ENCODE assay signal across 23 mouse cellular contexts in the genomic region with DNA sequence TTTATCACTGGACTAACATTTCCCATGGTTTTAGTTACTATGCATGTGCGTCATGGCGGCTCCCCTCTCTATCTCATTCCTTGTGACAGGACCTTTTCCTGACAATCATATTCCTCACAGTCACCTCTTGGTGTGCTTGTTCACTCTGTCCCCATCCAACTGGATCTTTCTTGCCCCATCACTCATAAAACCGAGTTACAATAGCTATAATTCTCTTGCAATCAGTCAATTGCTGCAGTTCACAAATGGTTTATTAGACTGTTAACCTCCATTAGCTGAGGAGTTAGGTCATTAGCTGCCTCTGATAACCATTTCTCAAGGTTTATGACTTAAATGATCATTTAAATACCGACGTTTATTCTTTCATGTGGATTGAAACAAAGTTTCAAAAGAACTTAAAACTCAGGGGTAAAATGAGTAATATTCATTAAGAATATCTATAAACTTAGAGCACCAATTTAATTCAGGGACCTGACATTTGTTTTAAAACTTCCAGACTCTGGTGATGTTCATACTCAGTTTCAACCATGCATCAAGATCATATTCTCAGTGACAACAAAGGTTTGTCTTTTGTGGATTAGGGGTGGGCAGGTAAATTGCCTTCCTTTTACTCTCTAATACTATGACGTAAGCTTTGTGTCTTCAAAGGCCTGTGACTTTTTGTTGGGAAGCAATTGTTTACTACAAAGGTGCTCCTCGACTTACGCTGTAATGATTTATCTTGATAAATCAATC.
"Had no signal": no experiment of that assay in that cellular context is flagged by ENCODE, and none has a peak within 500 bp of the region (broad histone marks: within the 10 kb centered on the region; RNA-seq: fewer than 3 reads in every experiment).

No protein-coding gene starts in this region.

- H3K4me2 ChIP-seq: heart, embryonic 12.5 days; hindbrain, embryonic 12.5 days; hindbrain, embryonic 14.5 days; kidney, embryonic 15.5 days; limb, embryonic 13.5 days; limb, embryonic 15.5 days; liver, embryonic 12.5 days had no signal

- H3K9me3 ChIP-seq: heart, embryonic 10.5 days; heart, embryonic 12.5 days; hindbrain, embryonic 10.5 days; hindbrain, embryonic 12.5 days; kidney, embryonic 15.5 days; limb, embryonic 15.5 days; liver, embryonic 12.5 days had no signal

- H3K4me3 ChIP-seq: gastrocnemius, adult 2 months; heart, embryonic 10.5 days; heart, embryonic 12.5 days; hindbrain, embryonic 10.5 days; hindbrain, embryonic 12.5 days; kidney, embryonic 15.5 days; limb, embryonic 13.5 days; limb, embryonic 15.5 days; liver, embryonic 12.5 days had no signal

- H3K36me3 ChIP-seq: heart, embryonic 10.5 days; heart, embryonic 12.5 days; hindbrain, embryonic 10.5 days; hindbrain, embryonic 12.5 days; kidney, embryonic 15.5 days; limb, embryonic 13.5 days; limb, embryonic 15.5 days; liver, embryonic 12.5 days had no signal

- H3K27me3 ChIP-seq: heart, embryonic 12.5 days; hindbrain, embryonic 12.5 days; kidney, embryonic 15.5 days; limb, embryonic 13.5 days; limb, embryonic 15.5 days; liver, embryonic 12.5 days had no signal

- H3K9ac ChIP-seq: heart, embryonic 12.5 days; hindbrain, embryonic 12.5 days; hindbrain, embryonic 14.5 days; kidney, embryonic 15.5 days; limb, embryonic 13.5 days; limb, embryonic 15.5 days; liver, embryonic 12.5 days; liver, embryonic 14.5 days had no signal

- H3K4me1 ChIP-seq: heart, embryonic 10.5 days; heart, embryonic 12.5 days; hindbrain, embryonic 10.5 days; hindbrain, embryonic 12.5 days; kidney, embryonic 15.5 days; limb, embryonic 15.5 days; liver, embryonic 12.5 days had no signal

- H3K27ac ChIP-seq: gastrocnemius, adult 2 months; heart, embryonic 10.5 days; hindbrain, embryonic 10.5 days; hindbrain, embryonic 12.5 days; hindbrain, embryonic 14.5 days; kidney, embryonic 15.5 days; kidney, postnatal 0 days; limb, embryonic 13.5 days; limb, embryonic 15.5 days; liver, embryonic 12.5 days; liver, embryonic 14.5 days had no signal

- ATAC-seq: hindbrain, embryonic 16.5 days; inflammation-experienced regulatory T-cells, adult 6 months; liver, embryonic 12.5 days had no signal

- DNase-seq: gastrocnemius, adult 2 months; gastrocnemius, postnatal 10 days; gastrocnemius, postnatal 25 days; heart, adult 18-20 months; heart, postnatal 10 days; heart, postnatal 4 days; kidney, adult 11 months; kidney, postnatal 14 days; kidney, postnatal 36 days; layer of hippocampus, postnatal 36 days had no signal
